ENCODE assay signal across 7 mouse cellular contexts in the genomic region with DNA sequence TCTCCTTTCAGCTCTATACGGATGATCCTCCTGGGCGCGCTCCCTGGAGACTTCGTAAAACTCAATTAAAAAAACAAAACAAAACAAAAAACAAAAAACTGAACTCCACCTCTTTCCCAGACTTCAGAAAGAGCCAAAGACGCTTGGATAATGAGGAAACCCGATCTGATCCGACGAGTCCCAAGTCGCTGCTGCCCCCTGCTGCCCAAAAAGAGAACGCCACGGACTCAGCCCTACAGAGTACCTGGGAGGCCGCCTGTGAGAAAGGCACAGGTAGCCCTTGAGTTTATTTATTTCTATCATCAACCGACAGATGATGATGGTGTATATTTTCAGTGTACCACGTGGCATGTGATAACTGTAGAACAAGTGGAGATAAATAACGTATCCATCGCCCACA. TPM values are rescaled to one million over a fixed set of nuclear protein-coding genes. Genes with fewer than 3 reads are reported as not detected.
DNase-seq lines count a peak whose midpoint lies in the region; ATAC-seq and TF ChIP-seq lines count a peak whose summit lies in the region.

No protein-coding gene starts in this region.

- H3K9me3 ChIP-seq in intestine, postnatal 0 days (ENCODE audit: control insufficient read depth): no peaks in the 10 kb centered on the region
- H3K9me3 ChIP-seq in midbrain, embryonic 14.5 days (ENCODE audit: control insufficient read depth, low read length): no peaks in the 10 kb centered on the region

- no peak overlapping the region for H3K27ac ChIP-seq in intestine, postnatal 0 days (ENCODE audit: low read depth, low read length)
- no peak overlapping the region for H3K27ac ChIP-seq in midbrain, embryonic 14.5 days (replicated peaks; ENCODE audit: low read depth, low read length)

- 0 out of 2 replicates have a peak overlapping the region, but pooled peaks have one; percentile 17 for H3K4me2 ChIP-seq in intestine, postnatal 0 days (replicated peaks; ENCODE audit: low read depth)
- 0 out of 2 replicates have a peak overlapping the region, but pooled peaks have one; percentile 13 for H3K4me2 ChIP-seq in midbrain, embryonic 14.5 days (ENCODE audit: low read length)

- no peak overlapping the region for H3K9ac ChIP-seq in intestine, postnatal 0 days (ENCODE audit: low read depth, low read length)
- H3K9ac ChIP-seq in midbrain, embryonic 14.5 days (replicated peaks; ENCODE audit: low read length): no peak overlapping the region

- H3K4me1 ChIP-seq in intestine, postnatal 0 days (replicated peaks; ENCODE audit: control insufficient read depth, insufficient read depth, low read length): no peaks in the 10 kb centered on the region
- peaks cover 13% of the 10 kb centered on the region for H3K4me1 ChIP-seq in midbrain, embryonic 14.5 days (ENCODE audit: control insufficient read depth, insufficient read depth, low read length)

- H3K27me3 ChIP-seq in intestine, postnatal 0 days (replicated peaks; ENCODE audit: control insufficient read depth, insufficient read depth, low read length): no peaks in the 10 kb centered on the region
- 0 out of 2 replicates have a peak, but pooled peaks cover 8% of the 10 kb centered on the region for H3K27me3 ChIP-seq in midbrain, embryonic 14.5 days (ENCODE audit: control insufficient read depth, insufficient read depth, low read length)

- no peak overlapping the region; the same call in 1 of the 2 replicates for H3K4me3 ChIP-seq in intestine, postnatal 0 days (ENCODE audit: low read depth, low read length)
- no peak overlapping the region for H3K4me3 ChIP-seq in midbrain, embryonic 14.5 days (replicated peaks; ENCODE audit: low read depth, low read length)

- no peaks in the 10 kb centered on the region for H3K36me3 ChIP-seq in intestine, postnatal 0 days (ENCODE audit: control insufficient read depth, insufficient read depth)
- H3K36me3 ChIP-seq in midbrain, embryonic 14.5 days (ENCODE audit: control insufficient read depth, insufficient read depth, low read length): no peaks in the 10 kb centered on the region

- ATAC-seq in intestine, postnatal 0 days: no peak
- no peak; the same call in 1 of the 2 replicates for ATAC-seq in midbrain, embryonic 14.5 days (ENCODE audit: low FRiP score, low TSS enrichment)

- peak; percentile 80 for DNase-seq in adrenal gland, adult 2 months
- peak; percentile 85 for DNase-seq in embryo, embryonic 11 days
- DNase-seq in gastrocnemius, postnatal 25 days: peak; percentile 45
- DNase-seq in left cerebral cortex, postnatal 36 days (ENCODE audit: low spot score in 2 of 2): peak; percentile 74 to 83
- DNase-seq in midbrain, embryonic 14.5 days: peak; percentile 94
- peak; percentile 62 to 86 for DNase-seq in spleen, postnatal 10 days (ENCODE audit: low spot score in 2 of 2)

- 6% methylated on average over 16 of the region's 16 CpGs for WGBS in intestine, postnatal 0 days
- WGBS in midbrain, embryonic 14.5 days: 6% methylated on average over 16 of the region's 16 CpGs

- intact Hi-C loops in left cerebral cortex, postnatal 36 days (cut with DNase I): loop anchor here (5.0 kb wide), 4 partner anchors 528 to 1083 kb away; partner anchors contain the start of gene Tle3

- peak; percentile 88 for TF ChIP-seq CTCF in intestine, postnatal 0 days (IDR thresholded peaks at IDR 0.05; ENCODE audit: low read depth)

RNA-seq across cellular contexts. Expression of gene Rplp1, which starts 14.5 kb away (rescaled TPM):
- 1,000 to 10,000 TPM; 2,277 to 2,466 TPM for total RNA-seq in adrenal gland, adult 2 months (2021)
- polyA plus RNA-seq in adrenal gland, adult 2 months (2012; rRNA removed): 10,700 and 12,163 TPM in 2 replicates
- 1,000 to 10,000 TPM; 1,165 to 1,257 TPM for total RNA-seq in gastrocnemius, postnatal 25 days (2021)
- polyA plus RNA-seq in intestine, postnatal 0 days (2015; fragmentation: Nextera tagmentation; extraction: Ambion mirVana): 1,118 and 1,197 TPM in 2 replicates
- total RNA-seq in left cerebral cortex, postnatal 36 days (2021): 1,000 to 10,000 TPM; 1,300 to 1,479 TPM
- 935 and 1,231 TPM in 2 replicates for polyA plus RNA-seq in midbrain, embryonic 14.5 days (2014; fragmentation: Nextera tagmentation; extraction: Ambion mirVana)

RNA-seq across cellular contexts. Expression of gene Kif23, which starts 46.8 kb away (rescaled TPM):
- 1 to 10 TPM; 1.7 to 6.1 TPM for total RNA-seq in adrenal gland, adult 2 months (2021)
- 0.31 and 0.37 TPM in 2 replicates for polyA plus RNA-seq in adrenal gland, adult 2 months (2012; rRNA removed)
- total RNA-seq in gastrocnemius, postnatal 25 days (2021): 1 to 10 TPM in 1 of 2 experiments, under 1 TPM in 1; 0.51 to 1.5 TPM
- 14.8 and 16.2 TPM in 2 replicates for polyA plus RNA-seq in intestine, postnatal 0 days (2015; fragmentation: Nextera tagmentation; extraction: Ambion mirVana)
- 1 to 10 TPM; 2.6 to 3.6 TPM for total RNA-seq in left cerebral cortex, postnatal 36 days (2021)
- 9.6 and 26.3 TPM in 2 replicates for polyA plus RNA-seq in midbrain, embryonic 14.5 days (2014; fragmentation: Nextera tagmentation; extraction: Ambion mirVana)
